Mouse (Mus musculus): ENCODE results near the gene Zbed5.
"Not testable (repeated sequence)": the region's sequence is repeated elsewhere in the genome, so short reads cannot be mapped to it uniquely, and the experiment has no call there.

GRCm38 (mm10) chr5:129890390-129890789 lies 5.1 kb upstream of the Zbed5 start:
- not testable (repeated sequence) for TF ChIP-seq CTCF (IDR thresholded peaks at IDR 0.05; ENCODE audit: low read depth, low read length); POLR2A (IDR thresholded peaks at IDR 0.05; ENCODE audit: borderline replicate concordance, low read depth, low read length)
